Mouse (Mus musculus): ENCODE data around the gene Rictor. TPM values are rescaled to one million over a fixed set of nuclear protein-coding genes. Genes with fewer than 3 reads are reported as not detected.

Rictor gene
- polyA plus RNA-seq (2015; fragmentation: Nextera tagmentation; extraction: Ambion mirVana): 35.9 and 38.9 TPM in 2 replicates

DNA sequence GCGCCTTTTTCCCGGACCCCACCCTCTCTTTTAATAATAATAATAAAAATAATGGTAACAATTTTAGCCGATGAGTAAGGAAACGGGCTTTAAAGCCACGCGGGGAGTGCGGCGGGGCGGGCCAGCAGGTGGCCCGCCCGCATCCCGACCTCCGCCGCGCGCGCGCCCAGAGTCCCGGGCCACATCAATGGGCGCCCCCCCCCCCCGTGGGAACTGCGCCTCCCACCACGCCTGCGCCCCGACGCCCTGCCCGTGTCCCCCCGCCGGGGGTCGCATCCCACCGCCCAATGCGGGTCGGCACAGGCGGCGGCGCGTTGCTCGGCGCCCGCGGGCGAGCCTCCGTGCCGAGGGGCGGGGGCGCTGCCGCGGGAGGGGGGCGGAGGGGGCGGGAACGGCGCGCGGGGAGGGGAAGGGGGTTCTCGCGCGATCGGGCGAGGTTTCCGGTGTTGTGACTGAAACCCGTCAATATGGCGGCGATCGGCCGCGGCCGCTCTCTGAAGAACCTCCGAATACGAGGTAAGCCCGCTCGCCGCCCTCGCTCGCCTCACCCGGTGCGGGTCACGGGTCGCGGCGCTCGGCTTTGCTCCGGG is at the start of gene Rictor:
TSS of gene Rictor (plus strand) at position 444 of the 590 bp plus-strand sequence.
- peak; percentile 81 for ATAC-seq (ENCODE audit: insufficient read depth, low FRiP score, low read depth)
- no peaks in the 10 kb centered on the region for H3K9me3 ChIP-seq
- no peaks in the 10 kb centered on the region for H3K36me3 ChIP-seq
- H3K9ac ChIP-seq: peak within 1 kb of the TSS; percentile 95
- peak within 1 kb of the TSS; percentile 81 for H3K4me3 ChIP-seq (replicated peaks)
- peak within 1 kb of the TSS; percentile 92 for H3K27ac ChIP-seq
- peak within 1 kb of the TSS; percentile 81 for H3K4me2 ChIP-seq
- peaks cover 18% of the 10 kb centered on the region; the same call in 1 of the 2 replicates for H3K4me1 ChIP-seq
- WGBS: under 1% methylated on average over 72 of the region's 82 CpGs
- H3K27me3 ChIP-seq (replicated peaks): no peaks in the 10 kb centered on the region

- ATAC-seq (ENCODE audit: insufficient read depth, low FRiP score, low read depth): no peak
These were observed 46.2 kb upstream of the Rictor start for GRCm38 (mm10) chr15:6661951-6662350.

DNA sequence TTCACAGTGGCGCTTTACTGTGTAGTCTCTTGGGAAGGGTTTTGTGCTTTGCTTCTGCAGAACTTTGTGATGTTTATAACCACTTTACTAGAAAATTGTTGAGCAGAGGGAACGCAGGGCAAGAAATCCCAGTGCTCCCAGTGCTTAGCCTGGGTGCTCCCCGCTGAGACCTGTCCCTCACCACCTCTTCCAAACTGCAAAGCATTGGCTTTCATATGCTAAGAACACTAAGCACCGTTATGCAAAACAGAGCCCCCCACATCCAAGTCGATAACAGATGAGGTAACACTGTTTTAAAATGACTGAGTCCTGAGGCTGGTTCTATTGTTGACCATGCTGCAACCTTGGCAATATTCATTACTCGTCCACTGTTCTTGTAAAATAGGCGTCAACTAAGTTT is 44.2 kb upstream of the Rictor start:
- 65% methylated on average over 7 of the region's 7 CpGs for WGBS
- Histone ChIP-seq H3K4me1 (no peaks in the 10 kb centered on the region), H3K27ac (no peak overlapping the region), H3K4me3 (replicated peaks) (no peak overlapping the region), H3K9ac (no peak overlapping the region), H3K4me2 (no peak overlapping the region), H3K9me3 (no peaks in the 10 kb centered on the region), H3K36me3 (no peaks in the 10 kb centered on the region), H3K27me3 (replicated peaks) (no peaks in the 10 kb centered on the region)
- ATAC-seq (ENCODE audit: insufficient read depth, low FRiP score, low read depth): no peak

More at GRCm38 (mm10) chr15:6661951-6662350, 46.2 kb upstream of the Rictor start:
- Histone ChIP-seq H3K4me2 (no peak overlapping the region), H3K4me3 (replicated peaks) (no peak overlapping the region), H3K4me1 (no peaks in the 10 kb centered on the region), H3K27ac (no peak overlapping the region), H3K9me3 (no peaks in the 10 kb centered on the region), H3K9ac (no peak overlapping the region), H3K27me3 (replicated peaks) (no peaks in the 10 kb centered on the region), H3K36me3 (no peaks in the 10 kb centered on the region)
- WGBS: 49% methylated on average over 3 of the region's 3 CpGs

- no peak overlapping the region for H3K4me3 ChIP-seq (replicated peaks)
- no peak overlapping the region for H3K27ac ChIP-seq
- WGBS: 24% methylated on average over 5 of the region's 5 CpGs
- no peak for ATAC-seq (ENCODE audit: insufficient read depth, low FRiP score, low read depth)
- no peaks in the 10 kb centered on the region for H3K36me3 ChIP-seq
- no peak overlapping the region for H3K4me2 ChIP-seq
- H3K27me3 ChIP-seq (replicated peaks): no peaks in the 10 kb centered on the region
- no peak overlapping the region for H3K9ac ChIP-seq
- no peaks in the 10 kb centered on the region for H3K9me3 ChIP-seq
- no peaks in the 10 kb centered on the region for H3K4me1 ChIP-seq
These were observed 42.1 kb upstream of the Rictor start for GRCm38 (mm10) chr15:6666072-6666471.

- Histone ChIP-seq H3K27me3 (replicated peaks) (no peaks in the 10 kb centered on the region), H3K9me3 (no peaks in the 10 kb centered on the region), H3K4me2 (no peak overlapping the region), H3K9ac (no peak overlapping the region), H3K4me1 (no peaks in the 10 kb centered on the region), H3K36me3 (no peaks in the 10 kb centered on the region), H3K4me3 (replicated peaks) (no peak overlapping the region), H3K27ac (no peak overlapping the region)
- no peak for ATAC-seq (ENCODE audit: insufficient read depth, low FRiP score, low read depth)
- WGBS: 33% methylated on average over 14 of the region's 14 CpGs
These were observed 39.3 kb upstream of the Rictor start for GRCm38 (mm10) chr15:6668793-6669437.

- no peaks in the 10 kb centered on the region for H3K9me3 ChIP-seq
- H3K27me3 ChIP-seq (replicated peaks): no peaks in the 10 kb centered on the region
- H3K4me3 ChIP-seq (replicated peaks): no peak overlapping the region
- 82% methylated on average over 2 of the region's 2 CpGs for WGBS
- no peak for ATAC-seq (ENCODE audit: insufficient read depth, low FRiP score, low read depth)
- no peak overlapping the region for H3K27ac ChIP-seq
- H3K36me3 ChIP-seq: no peaks in the 10 kb centered on the region
- no peaks in the 10 kb centered on the region for H3K4me1 ChIP-seq
- no peak overlapping the region for H3K9ac ChIP-seq
- H3K4me2 ChIP-seq: no peak overlapping the region
These were observed 29.7 kb upstream of the Rictor start for GRCm38 (mm10) chr15:6678479-6678878.

- no peak overlapping the region for H3K9ac ChIP-seq
- no peak for ATAC-seq (ENCODE audit: insufficient read depth, low FRiP score, low read depth)
- H3K36me3 ChIP-seq: no peaks in the 10 kb centered on the region
- no peak overlapping the region for H3K4me2 ChIP-seq
- no peak overlapping the region for H3K27ac ChIP-seq
- 82% methylated on average over 2 of the region's 2 CpGs for WGBS
- no peak overlapping the region for H3K4me3 ChIP-seq (replicated peaks)
- no peaks in the 10 kb centered on the region for H3K27me3 ChIP-seq (replicated peaks)
- no peaks in the 10 kb centered on the region for H3K9me3 ChIP-seq
- no peaks in the 10 kb centered on the region for H3K4me1 ChIP-seq
These were observed 6.0 kb upstream of the Rictor start for GRCm38 (mm10) chr15:6702164-6702563.

- 40% methylated on average over 7 of the region's 7 CpGs for WGBS
These were observed 2.8 kb upstream of the Rictor start for GRCm38 (mm10) chr15:6705351-6705901.

GRCm38 (mm10) chr15:6707551-6707935 is 636 bp upstream of the Rictor start:
- H3K27ac ChIP-seq: peak overlapping the region; percentile 92
- H3K9me3 ChIP-seq: no peaks in the 10 kb centered on the region
- H3K27me3 ChIP-seq (replicated peaks): no peaks in the 10 kb centered on the region
- peaks cover 13% of the 10 kb centered on the region; the same call in 1 of the 2 replicates for H3K4me1 ChIP-seq
- H3K4me2 ChIP-seq: peak overlapping the region; percentile 81
- peak overlapping the region; percentile 81 for H3K4me3 ChIP-seq (replicated peaks)
- H3K36me3 ChIP-seq: no peaks in the 10 kb centered on the region
- peak; percentile 63 for ATAC-seq (ENCODE audit: insufficient read depth, low FRiP score, low read depth)
- under 1% methylated on average over 43 of the region's 43 CpGs for WGBS
- H3K9ac ChIP-seq: peak overlapping the region; percentile 95; the same call in 1 of the 2 replicates

More at GRCm38 (mm10) chr15:6705351-6705901, 2.8 kb upstream of the Rictor start:
- Histone ChIP-seq H3K36me3 (no peaks in the 10 kb centered on the region), H3K4me3 (replicated peaks) (no peak overlapping the region), H3K27ac (no peak overlapping the region), H3K9ac (no peak overlapping the region), H3K4me1 (peaks cover 2% of the 10 kb centered on the region; the same call in 1 of the 2 replicates), H3K4me2 (no peak overlapping the region), H3K27me3 (replicated peaks) (no peaks in the 10 kb centered on the region), H3K9me3 (no peaks in the 10 kb centered on the region)
- ATAC-seq (ENCODE audit: insufficient read depth, low FRiP score, low read depth): peak; percentile 4; the same call in 1 of the 2 replicates

- peaks cover 22% of the 10 kb centered on the region; the same call in 1 of the 2 replicates for H3K4me1 ChIP-seq
- no peaks in the 10 kb centered on the region for H3K27me3 ChIP-seq (replicated peaks)
- ATAC-seq (ENCODE audit: insufficient read depth, low FRiP score, low read depth): peak; percentile 58
- peak overlapping the region; percentile 81 for H3K4me3 ChIP-seq (replicated peaks)
- H3K9ac ChIP-seq: peak overlapping the region; percentile 95
- peak overlapping the region; percentile 79 for H3K4me2 ChIP-seq
- H3K36me3 ChIP-seq: no peaks in the 10 kb centered on the region
- H3K27ac ChIP-seq: peak overlapping the region; percentile 92
- WGBS: under 1% methylated on average over 83 of the region's 89 CpGs
- H3K9me3 ChIP-seq: no peaks in the 10 kb centered on the region
These were observed 605 bp downstream of the Rictor start for GRCm38 (mm10) chr15:6708526-6709441.

GRCm38 (mm10) chr15:6709618-6710017 is 1.4 kb downstream of the Rictor start:
- Histone ChIP-seq H3K36me3 (no peaks in the 10 kb centered on the region), H3K9me3 (no peaks in the 10 kb centered on the region), H3K4me1 (peaks cover 22% of the 10 kb centered on the region; the same call in 1 of the 2 replicates), H3K9ac (peak overlapping the region; percentile 95; the same call in 1 of the 2 replicates), H3K4me2 (peak overlapping the region; percentile 79), H3K27ac (no peak overlapping the region), H3K27me3 (replicated peaks) (no peaks in the 10 kb centered on the region), H3K4me3 (replicated peaks) (peak overlapping the region; percentile 81)
- no peak for ATAC-seq (ENCODE audit: insufficient read depth, low FRiP score, low read depth)
- 21% methylated on average over 8 of the region's 8 CpGs for WGBS

All from stomach, embryonic 15.5 days (tissue).